Mouse (Mus musculus) 3T3-L1 (cell line): ENCODE data around the gene Nek1.
"Not testable (repeated sequence)": the region's sequence is repeated elsewhere in the genome, so short reads cannot be mapped to it uniquely, and the experiment has no call there.

ENCODE experiments used
- DNase-seq: peaks from one replicate; pipeline ENCODE4 v3.0.0-alpha.2; 2015; ENCODE audit warnings: low read depth, low spot score

The Nek1 gene

GRCm38 (mm10) chr8:60984260-60985010, 8.6 kb upstream of the Nek1 start:
- DNase-seq = not testable (repeated sequence)

DNA sequence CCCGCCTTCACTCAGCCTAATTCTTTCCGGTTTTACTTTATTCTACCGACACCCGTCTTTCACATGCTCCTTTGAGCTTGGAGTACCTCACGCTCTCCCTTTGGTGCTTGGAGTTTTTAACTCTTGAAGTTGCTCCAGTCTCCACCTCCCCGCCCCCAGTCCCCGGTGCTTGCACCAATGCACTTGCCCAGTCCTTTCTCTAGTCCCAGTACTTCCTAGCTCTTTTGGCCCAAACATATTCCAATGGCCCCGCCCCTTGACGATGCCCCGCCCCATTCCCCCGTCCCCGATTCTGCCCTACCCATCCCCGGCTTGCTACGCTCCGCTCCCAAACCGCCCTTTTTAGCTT, 460 bp upstream of the Nek1 start:
- DNase-seq = peak; percentile 85

GRCm38 (mm10) chr8:60993639-60993986, 618 bp downstream of the Nek1 start:
- no peak for DNase-seq

GRCm38 (mm10) chr8:60996468-60996867, 3.5 kb downstream of the Nek1 start:
- DNase-seq = no peak

DNA sequence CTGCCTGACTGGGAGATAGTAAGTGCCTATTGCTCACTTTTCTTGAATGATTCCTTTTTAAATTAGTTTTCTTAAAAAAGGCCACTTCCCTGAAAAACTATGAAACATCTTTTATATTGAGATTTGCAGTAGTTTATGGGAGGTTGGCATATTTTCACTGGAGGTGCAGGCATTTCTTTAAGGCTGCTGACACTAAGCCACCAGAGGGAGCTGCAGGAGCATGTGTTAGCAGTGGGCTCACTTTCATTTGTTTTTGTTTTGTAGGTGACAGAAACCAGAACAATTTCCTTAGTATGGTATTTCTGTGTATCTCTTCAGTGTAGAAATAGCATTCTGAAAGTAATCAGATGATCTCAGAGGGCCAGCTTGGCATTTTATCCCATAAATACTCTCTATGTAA, 49.0 kb downstream of the Nek1 start:
- DNase-seq = peak; percentile 78

DNA sequence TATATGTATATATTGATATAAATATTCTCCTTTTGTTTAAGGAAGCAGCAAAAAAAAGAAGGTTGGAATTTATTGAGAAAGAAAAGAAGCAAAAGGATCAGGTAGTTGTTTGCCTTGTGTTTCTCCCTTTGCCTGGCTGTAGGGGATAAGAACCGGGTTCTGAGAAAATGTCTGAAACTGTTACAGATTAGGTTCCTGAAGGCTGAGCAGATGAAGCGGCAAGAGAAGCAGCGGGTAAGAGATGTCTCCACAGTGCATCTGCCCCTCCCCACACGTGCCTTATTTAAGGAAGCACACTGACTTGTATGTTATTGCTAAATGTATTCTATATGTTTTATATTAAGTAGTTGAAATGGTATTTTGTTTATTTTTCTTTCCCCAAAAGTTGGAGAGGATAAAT, 50.9 kb downstream of the Nek1 start:
- no peak for DNase-seq

- no peak for DNase-seq
These were observed 53.8 kb downstream of the Nek1 start for GRCm38 (mm10) chr8:61046816-61047215.

DNA sequence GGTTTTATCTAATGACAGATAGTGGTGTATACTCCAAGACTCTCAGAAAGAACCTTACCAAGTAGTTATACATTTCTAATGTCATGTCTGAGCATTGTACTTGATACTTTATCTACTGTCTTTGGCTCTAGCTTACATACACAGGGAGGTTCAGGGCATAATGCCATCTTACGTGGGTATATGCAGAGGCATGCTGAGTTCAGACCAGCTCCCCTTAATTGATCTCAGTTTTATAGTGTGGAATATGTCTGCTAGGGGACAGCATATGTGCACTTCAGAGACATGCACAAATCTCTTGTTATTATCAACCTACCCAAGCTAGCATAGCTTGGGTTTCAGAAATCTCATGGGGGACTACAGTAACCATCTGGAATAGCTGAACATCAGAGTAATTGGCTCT, 60.0 kb downstream of the Nek1 start:
- DNase-seq = no peak

GRCm38 (mm10) chr8:61054313-61054712, 61.3 kb downstream of the Nek1 start:
- DNase-seq = no peak

DNA sequence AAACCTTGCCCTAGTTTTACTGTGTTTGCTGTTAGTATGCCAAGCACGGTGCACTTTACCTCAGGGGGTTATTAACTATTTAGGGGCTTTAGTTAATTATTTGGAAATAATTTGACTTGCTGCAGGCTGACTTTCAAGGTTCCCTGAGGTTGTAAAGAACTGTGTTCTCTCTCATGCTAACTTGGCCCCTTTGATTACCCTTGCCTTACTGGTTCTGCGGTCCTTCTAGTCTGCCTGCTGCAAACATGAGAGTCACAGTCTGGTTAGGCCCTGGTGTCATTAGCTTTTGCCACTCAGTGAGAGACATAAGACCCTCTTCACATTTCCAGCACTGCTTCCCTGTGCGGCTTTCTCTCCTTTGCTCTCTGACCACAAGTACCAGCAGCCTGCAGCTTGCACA, 64.0 kb downstream of the Nek1 start:
- DNase-seq = no peak

DNA sequence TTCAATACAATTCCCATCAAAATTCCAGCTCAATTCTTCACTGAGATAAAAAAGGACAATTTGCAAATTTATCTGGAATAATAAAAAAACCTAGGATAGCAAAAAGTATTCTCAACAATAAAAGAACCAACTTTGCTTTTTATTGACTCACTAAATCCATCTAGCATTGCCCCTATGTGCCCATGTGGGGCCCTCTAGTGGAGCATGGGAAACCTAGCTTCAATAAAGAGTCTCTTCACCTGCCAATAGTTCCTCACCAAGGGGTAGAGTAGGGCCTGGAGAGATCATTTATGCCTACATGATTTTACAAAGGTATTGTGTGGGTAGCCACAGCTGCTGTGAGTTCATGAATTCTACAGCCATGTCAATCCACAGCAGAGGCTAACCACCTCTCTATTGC, 66.1 kb downstream of the Nek1 start:
- peak; percentile 41 for DNase-seq

- no peak for DNase-seq
These were observed 67.4 kb downstream of the Nek1 start for GRCm38 (mm10) chr8:61060412-61060811.

DNA sequence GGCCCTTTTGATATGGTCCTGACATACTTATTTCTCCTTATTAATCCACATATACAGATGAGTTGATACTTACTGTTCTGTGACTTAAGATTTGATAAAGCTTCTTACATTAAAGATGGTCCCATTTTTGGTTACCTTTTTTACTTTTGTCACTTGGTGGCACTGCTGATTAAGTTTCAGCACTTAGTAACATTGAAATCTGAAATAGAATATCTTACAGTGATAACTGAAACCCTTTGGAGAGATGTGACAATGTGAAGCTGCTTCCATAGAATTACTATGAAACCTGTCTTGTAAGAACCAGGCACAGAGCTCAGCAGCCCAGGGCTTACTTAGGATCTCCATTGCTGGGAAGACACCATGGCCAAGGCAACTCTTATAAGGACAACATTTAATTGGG, 82.1 kb downstream of the Nek1 start:
- DNase-seq = peak; percentile 22

- no peak for DNase-seq
These were observed 117.5 kb downstream of the Nek1 start for GRCm38 (mm10) chr8:61110496-61110895.

DNA sequence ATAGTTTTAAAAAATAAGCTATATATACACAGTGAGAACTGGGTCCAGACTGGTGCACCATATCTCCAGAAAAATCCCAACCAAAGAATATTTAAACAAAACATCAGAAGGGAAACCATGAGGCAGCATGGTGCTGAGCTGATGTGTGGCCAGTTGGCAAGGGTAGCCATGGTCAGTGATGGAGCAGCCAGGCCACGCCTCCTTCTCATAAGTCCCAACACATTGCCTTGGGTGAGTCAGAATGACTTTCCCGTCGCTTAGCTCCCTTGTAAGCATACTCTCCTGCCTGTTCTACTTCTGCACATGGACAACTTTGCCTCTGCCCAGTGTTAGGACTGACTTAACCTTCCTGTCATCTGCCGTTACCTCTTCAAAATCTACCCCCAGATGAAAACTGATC, 118.9 kb downstream of the Nek1 start:
- DNase-seq = peak; percentile 82

GRCm38 (mm10) chr8:61121631-61122030, 128.6 kb downstream of the Nek1 start:
- DNase-seq = no peak

- DNase-seq = no peak
These were observed 134.4 kb downstream of the Nek1 start for GRCm38 (mm10) chr8:61127299-61127861.

- DNase-seq = no peak
These were observed 139.7 kb downstream of the Nek1 start for GRCm38 (mm10) chr8:61132561-61133134.

GRCm38 (mm10) chr8:61141869-61142268, 148.9 kb downstream of the Nek1 start:
- DNase-seq = no peak

GRCm38 (mm10) chr8:61142302-61142701, 149.3 kb downstream of the Nek1 start:
- DNase-seq = no peak

DNA sequence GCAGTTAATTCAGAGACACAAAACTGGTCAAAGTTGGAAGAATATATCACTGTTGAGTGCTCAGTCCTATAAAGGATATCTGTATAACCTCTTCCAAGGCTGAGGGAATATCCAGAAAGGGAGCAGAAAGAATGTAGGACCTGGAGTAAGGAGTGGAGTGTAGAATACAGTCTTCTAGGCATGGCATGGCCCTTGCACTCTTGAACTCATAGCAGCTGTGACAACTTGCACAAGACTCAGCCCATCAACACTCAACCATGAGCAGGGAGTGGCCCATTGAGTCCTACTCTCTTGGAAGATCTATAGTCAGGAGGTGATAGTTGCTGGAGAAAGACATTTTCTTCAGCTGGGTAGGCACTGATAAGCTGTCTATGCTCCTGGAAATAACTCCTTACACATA, 149.8 kb downstream of the Nek1 start:
- no peak for DNase-seq

DNA sequence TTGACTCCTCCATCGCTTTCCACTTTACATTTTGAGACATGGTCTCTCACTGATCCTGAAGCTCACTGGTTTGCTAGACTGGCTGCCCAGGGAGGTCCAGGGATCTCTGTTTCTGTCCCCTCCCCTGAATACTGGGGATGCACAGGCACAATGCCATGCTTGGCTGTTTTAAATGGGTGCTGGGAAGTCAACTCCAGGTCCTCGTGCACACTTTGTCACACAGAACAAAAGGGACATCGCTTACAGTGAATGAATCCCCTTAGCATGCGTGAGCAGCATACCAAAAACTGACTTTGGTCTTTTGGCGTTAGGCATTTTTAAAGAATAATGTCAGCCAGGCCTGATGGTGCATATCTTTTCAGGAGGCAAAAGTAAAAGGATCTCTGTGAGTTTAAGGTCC, 155.7 kb downstream of the Nek1 start:
- DNase-seq = no peak

DNA sequence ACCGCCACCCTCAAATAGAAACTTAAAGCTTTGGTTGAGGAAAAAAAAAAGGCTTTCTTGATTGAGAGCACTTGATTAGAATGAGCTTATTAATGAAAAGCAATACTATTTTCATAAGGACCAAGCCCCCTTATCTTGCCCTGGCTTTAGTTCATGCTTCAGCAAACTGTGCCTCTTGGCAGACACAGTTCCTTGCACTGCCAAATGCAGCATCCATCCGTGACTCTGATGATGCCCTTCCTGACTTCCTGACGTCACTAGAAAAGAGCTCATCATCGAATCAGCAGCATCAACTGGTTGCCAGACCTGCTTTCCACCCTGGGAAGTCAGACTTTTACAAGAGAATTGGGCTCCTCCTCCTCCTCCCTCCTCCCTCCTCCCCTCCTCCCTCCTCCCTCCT, 157.6 kb downstream of the Nek1 start:
- DNase-seq = no peak
